Mouse (Mus musculus): ENCODE data around the gene Sarm1. TPM values are rescaled to one million over a fixed set of nuclear protein-coding genes. Genes with fewer than 3 reads are reported as not detected.

Gene Sarm1
- total and polyA plus RNA-seq, 2 experiments from 2014 or later: 34.7 to 47.5 TPM

GRCm38 (mm10) chr11:78465116-78465515 is 32.4 kb downstream of the Sarm1 start:
- no peak overlapping the region; the same call in 1 of the 2 replicates for H3K27ac ChIP-seq (ENCODE audit: low read depth, low read length)

GRCm38 (mm10) chr11:78463286-78464036 is 34.1 kb downstream of the Sarm1 start:
- 69% methylated on average over 13 of the region's 13 CpGs for WGBS

More at GRCm38 (mm10) chr11:78465116-78465515, 32.4 kb downstream of the Sarm1 start:
- Histone ChIP-seq H3K4me3 (ENCODE audit: low read depth, low read length) (peak overlapping the region; percentile 50), H3K36me3 (ENCODE audit: insufficient read depth) (no peaks in the 10 kb centered on the region), H3K4me1 (ENCODE audit: insufficient read depth) (peaks cover 11% of the 10 kb centered on the region; the same call in 1 of the 2 replicates), H3K9ac (no peak overlapping the region), H3K27me3 (ENCODE audit: insufficient read depth, low read length) (no peaks in the 10 kb centered on the region), H3K4me2 (ENCODE audit: low read depth) (peak overlapping the region; percentile 66), H3K9me3 (ENCODE audit: low read length) (no peaks in the 10 kb centered on the region)
- DNase-seq: peak; percentile 17
- no peak for ATAC-seq
- no peak for TF ChIP-seq CTCF (IDR thresholded peaks at IDR 0.05; ENCODE audit: low read depth)
- 20% methylated on average over 9 of the region's 9 CpGs for WGBS

GRCm38 (mm10) chr11:78462669-78463068 is 34.9 kb downstream of the Sarm1 start:
- WGBS: 77% methylated on average over 5 of the region's 5 CpGs
- DNase-seq (no peak), ATAC-seq (no peak)
- Histone ChIP-seq H3K4me1 (ENCODE audit: insufficient read depth) (peaks cover 11% of the 10 kb centered on the region; the same call in 1 of the 2 replicates), H3K27ac (ENCODE audit: low read depth, low read length) (no peak overlapping the region), H3K27me3 (ENCODE audit: insufficient read depth, low read length) (no peaks in the 10 kb centered on the region), H3K9ac (no peak overlapping the region), H3K9me3 (ENCODE audit: low read length) (no peaks in the 10 kb centered on the region), H3K4me3 (ENCODE audit: low read depth, low read length) (no peak overlapping the region), H3K36me3 (ENCODE audit: insufficient read depth) (no peaks in the 10 kb centered on the region), H3K4me2 (ENCODE audit: low read depth) (no peak overlapping the region)
- no peak for TF ChIP-seq CTCF (IDR thresholded peaks at IDR 0.05; ENCODE audit: low read depth)

More at GRCm38 (mm10) chr11:78463286-78464036, 34.1 kb downstream of the Sarm1 start:
- no peak overlapping the region for H3K4me3 ChIP-seq (ENCODE audit: low read depth, low read length)
- no peak overlapping the region for H3K27ac ChIP-seq (ENCODE audit: low read depth, low read length)
- DNase-seq (no peak), ATAC-seq (no peak)
- H3K9me3 ChIP-seq (ENCODE audit: low read length): no peaks in the 10 kb centered on the region
- no peak overlapping the region for H3K9ac ChIP-seq
- no peak overlapping the region for H3K4me2 ChIP-seq (ENCODE audit: low read depth)
- no peaks in the 10 kb centered on the region for H3K36me3 ChIP-seq (ENCODE audit: insufficient read depth)
- TF ChIP-seq CTCF (IDR thresholded peaks at IDR 0.05; ENCODE audit: low read depth): no peak
- H3K27me3 ChIP-seq (ENCODE audit: insufficient read depth, low read length): no peaks in the 10 kb centered on the region
- H3K4me1 ChIP-seq (ENCODE audit: insufficient read depth): peaks cover 11% of the 10 kb centered on the region; the same call in 1 of the 2 replicates

- H3K27me3 ChIP-seq (ENCODE audit: insufficient read depth, low read length): no peaks in the 10 kb centered on the region
- TF ChIP-seq CTCF (IDR thresholded peaks at IDR 0.05; ENCODE audit: low read depth): peak; percentile 52
- 84% methylated on average over 1 of the region's 1 CpGs for WGBS
- H3K36me3 ChIP-seq (ENCODE audit: insufficient read depth): no peaks in the 10 kb centered on the region
- no peak overlapping the region for H3K27ac ChIP-seq (ENCODE audit: low read depth, low read length)
- no peak overlapping the region for H3K4me2 ChIP-seq (ENCODE audit: low read depth)
- no peak overlapping the region for H3K4me3 ChIP-seq (ENCODE audit: low read depth, low read length)
- DNase-seq (no peak), ATAC-seq (no peak)
- H3K9ac ChIP-seq: no peak overlapping the region
- peaks cover 10% of the 10 kb centered on the region; the same call in 1 of the 2 replicates for H3K4me1 ChIP-seq (ENCODE audit: insufficient read depth)
- H3K9me3 ChIP-seq (ENCODE audit: low read length): no peaks in the 10 kb centered on the region
Measured at GRCm38 (mm10) chr11:78461894-78462293, 35.7 kb downstream of the Sarm1 start.

GRCm38 (mm10) chr11:78458740-78459139 is 38.8 kb downstream of the Sarm1 start:
- no peak for TF ChIP-seq CTCF (IDR thresholded peaks at IDR 0.05; ENCODE audit: low read depth)
- WGBS: 84% methylated on average over 17 of the region's 17 CpGs

GRCm38 (mm10) chr11:78455308-78455707 is 42.2 kb downstream of the Sarm1 start:
- Histone ChIP-seq H3K27me3 (ENCODE audit: insufficient read depth, low read length) (no peaks in the 10 kb centered on the region), H3K4me1 (ENCODE audit: insufficient read depth) (no peaks in the 10 kb centered on the region), H3K9me3 (ENCODE audit: low read length) (no peaks in the 10 kb centered on the region), H3K9ac (no peak overlapping the region), H3K4me3 (ENCODE audit: low read depth, low read length) (no peak overlapping the region), H3K4me2 (ENCODE audit: low read depth) (no peak overlapping the region), H3K36me3 (ENCODE audit: insufficient read depth) (no peaks in the 10 kb centered on the region), H3K27ac (ENCODE audit: low read depth, low read length) (no peak overlapping the region)
- TF ChIP-seq CTCF (IDR thresholded peaks at IDR 0.05; ENCODE audit: low read depth): peak; percentile 47
- no peak for ATAC-seq
- no peak for DNase-seq
- 41% methylated on average over 5 of the region's 5 CpGs for WGBS

More at GRCm38 (mm10) chr11:78458740-78459139, 38.8 kb downstream of the Sarm1 start:
- ATAC-seq: no peak
- H3K27me3 ChIP-seq (ENCODE audit: insufficient read depth, low read length): no peaks in the 10 kb centered on the region
- no peak overlapping the region for H3K4me2 ChIP-seq (ENCODE audit: low read depth)
- no peaks in the 10 kb centered on the region for H3K9me3 ChIP-seq (ENCODE audit: low read length)
- H3K4me3 ChIP-seq (ENCODE audit: low read depth, low read length): no peak overlapping the region
- no peaks in the 10 kb centered on the region for H3K36me3 ChIP-seq (ENCODE audit: insufficient read depth)
- H3K9ac ChIP-seq: no peak overlapping the region
- no peak for DNase-seq
- H3K27ac ChIP-seq (ENCODE audit: low read depth, low read length): no peak overlapping the region
- no peaks in the 10 kb centered on the region for H3K4me1 ChIP-seq (ENCODE audit: insufficient read depth)

GRCm38 (mm10) chr11:78454276-78454675 is 43.3 kb downstream of the Sarm1 start:
- Histone ChIP-seq H3K4me2 (ENCODE audit: low read depth) (no peak overlapping the region), H3K4me1 (ENCODE audit: insufficient read depth) (no peaks in the 10 kb centered on the region), H3K27me3 (ENCODE audit: insufficient read depth, low read length) (no peaks in the 10 kb centered on the region), H3K27ac (ENCODE audit: low read depth, low read length) (no peak overlapping the region), H3K9ac (no peak overlapping the region), H3K9me3 (ENCODE audit: low read length) (no peaks in the 10 kb centered on the region), H3K36me3 (ENCODE audit: insufficient read depth) (no peaks in the 10 kb centered on the region), H3K4me3 (ENCODE audit: low read depth, low read length) (no peak overlapping the region)
- DNase-seq (no peak), ATAC-seq (no peak)
- TF ChIP-seq CTCF (IDR thresholded peaks at IDR 0.05; ENCODE audit: low read depth): no peak
- 79% methylated on average over 7 of the region's 7 CpGs for WGBS
